Mouse (Mus musculus) testis, adult 2 months (tissue): ENCODE measurements around the gene Gpr137b. TPM values are rescaled to one million over a fixed set of nuclear protein-coding genes. Genes with fewer than 3 reads are reported as not detected.
"Not testable (repeated sequence)": the region's sequence is repeated elsewhere in the genome, so short reads cannot be mapped to it uniquely, and the experiment has no call there.

Experiments used
- H3K27ac ChIP-seq: fragments of 200-500 bp; 2 replicates; pipeline ENCODE4 v1.5.1; 2012; ENCODE audit warnings: low read depth, low read length; ENCODE audit not compliant: control insufficient read depth, insufficient read depth
- H3K27me3 ChIP-seq: fragments of 200-500 bp; 2 replicates; pipeline ENCODE4 v1.6.1; 2012; ENCODE audit warnings: mild to moderate bottlenecking, low read length, moderate library complexity; ENCODE audit not compliant: control insufficient read depth, insufficient read depth
- H3K36me3 ChIP-seq: fragments of 200-500 bp; 2 replicates; pipeline ENCODE4 v1.6.1; 2012; ENCODE audit warnings: mild to moderate bottlenecking, low read length; ENCODE audit not compliant: control insufficient read depth, insufficient read depth
- H3K4me1 ChIP-seq: fragments of 200-500 bp; 2 replicates; pipeline ENCODE4 v1.6.1; 2012; ENCODE audit warnings: low read length; ENCODE audit not compliant: control insufficient read depth, insufficient read depth
- H3K4me3 ChIP-seq: fragments of 200-500 bp; 2 replicates; pipeline ENCODE4 v1.5.1; 2012; ENCODE audit warnings: low read depth, mild to moderate bottlenecking, low read length, moderate library complexity, mixed read lengths; ENCODE audit not compliant: control insufficient read depth
- CTCF ChIP-seq: fragments of 200-500 bp; IDR thresholded peaks from 2 replicates; pipeline ENCODE4 v1.5.1; 2012; ENCODE audit warnings: low read depth, mild to moderate bottlenecking, inconsistent platforms, low read length, moderate library complexity; ENCODE audit not compliant: control insufficient read depth, insufficient read depth, insufficient replicate concordance
- POLR2A ChIP-seq: fragments of 200-500 bp; IDR thresholded peaks from 2 replicates; pipeline ENCODE4 v1.6.1; 2012; ENCODE audit warnings: low read depth, mild to moderate bottlenecking, inconsistent platforms, low read length, moderate library complexity; ENCODE audit not compliant: control insufficient read depth
- polyA plus RNA-seq: library from polyadenylated mRNA; depleted of rRNA; stranded (reverse); fragments of >200 nt; gene quantifications from 2 replicates; pipeline ENCODE4 v1.2.3, GENCODE M21; 2012

The Gpr137b gene
- polyA plus RNA-seq, 1 experiment, result 9.5 TPM

- Histone ChIP-seq H3K4me3 (no peak overlapping the region), H3K36me3 (no peaks in the 10 kb centered on the region), H3K4me1 (no peaks in the 10 kb centered on the region), H3K27me3 (no peaks in the 10 kb centered on the region), H3K27ac (no peak overlapping the region)
- TF ChIP-seq POLR2A (no peak), CTCF (no peak)
Measured at GRCm38 (mm10) chr13:13414206-13414605, 20.4 kb upstream of the Gpr137b start.

DNA sequence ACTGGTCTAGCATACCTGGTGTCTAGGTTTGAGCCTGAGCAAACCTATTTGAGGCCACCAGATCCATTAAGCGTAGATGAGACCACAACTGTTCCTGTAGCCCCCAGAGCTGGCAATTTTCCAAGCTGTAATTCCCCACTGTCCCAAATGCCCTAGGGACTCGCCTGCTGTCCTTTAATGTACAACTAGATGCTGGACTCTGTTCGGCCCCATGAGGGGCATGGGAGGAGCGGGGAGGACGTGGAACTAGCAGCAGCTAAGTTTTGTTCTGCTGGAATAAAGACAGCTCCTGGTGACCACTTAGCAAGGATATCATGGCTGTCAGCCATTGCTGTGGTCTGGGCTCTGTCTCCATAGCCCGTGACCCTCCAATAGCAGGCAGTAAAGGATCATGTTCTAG, 11.7 kb upstream of the Gpr137b start:
- H3K27me3 ChIP-seq, H3K4me3 ChIP-seq, H3K4me1 ChIP-seq, H3K27ac ChIP-seq, H3K36me3 ChIP-seq: not testable (repeated sequence)

DNA sequence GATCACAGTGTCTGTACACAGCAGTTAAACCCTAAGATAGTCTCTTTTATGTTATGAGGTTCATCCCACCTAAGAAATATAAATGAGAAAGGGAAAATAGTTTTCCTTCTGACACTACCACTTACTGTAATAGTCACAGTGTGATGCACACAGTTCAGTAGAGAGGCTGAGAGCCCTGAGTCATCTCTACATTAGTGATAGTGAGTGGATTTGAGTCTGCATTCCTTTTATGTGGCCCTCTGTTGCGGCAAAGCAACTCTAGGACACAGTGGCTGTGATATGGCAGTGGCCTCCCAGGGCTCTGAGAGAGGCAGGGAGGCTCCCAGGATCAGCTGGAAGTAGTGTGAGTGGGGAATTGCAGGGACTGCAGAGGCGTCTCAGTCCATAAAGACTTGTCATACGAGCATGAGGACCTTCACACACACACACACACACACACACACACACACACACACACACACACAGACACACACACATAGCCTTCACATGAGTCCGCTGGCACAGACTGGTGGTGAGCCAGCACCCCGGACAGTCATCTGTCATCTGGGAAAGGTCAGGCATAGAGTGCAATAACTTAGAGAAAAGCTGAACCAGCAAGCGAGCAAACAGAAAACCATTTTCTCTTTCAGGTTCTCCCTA, 10.8 kb upstream of the Gpr137b start:
- H3K27ac ChIP-seq, H3K4me1 ChIP-seq, H3K36me3 ChIP-seq, H3K4me3 ChIP-seq, H3K27me3 ChIP-seq: not testable (repeated sequence)

GRCm38 (mm10) chr13:13403839-13404238, 10.0 kb upstream of the Gpr137b start:
- not testable (repeated sequence) for H3K36me3 ChIP-seq, H3K27ac ChIP-seq, H3K27me3 ChIP-seq, H3K4me3 ChIP-seq, H3K4me1 ChIP-seq

DNA sequence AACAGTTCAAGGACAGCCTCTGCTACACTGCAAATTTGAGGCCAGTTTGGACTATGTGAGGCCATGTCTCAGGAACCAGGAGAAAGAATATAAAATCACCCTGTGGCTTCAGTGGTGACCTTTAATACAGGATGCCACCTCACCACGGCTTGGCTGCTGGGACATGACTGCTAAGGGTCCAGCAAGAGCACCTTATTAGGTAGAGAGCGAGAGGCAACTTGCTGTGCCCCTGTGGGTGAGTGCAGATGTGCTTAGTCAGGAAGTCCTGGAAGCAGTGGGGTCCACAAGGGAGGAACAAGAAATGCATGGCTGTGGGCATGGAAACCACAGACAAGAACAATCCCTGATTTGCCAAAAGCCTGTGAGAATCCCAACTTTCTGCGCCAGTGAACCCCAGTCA, 9.6 kb upstream of the Gpr137b start:
- H3K27ac ChIP-seq, result not testable (repeated sequence)

GRCm38 (mm10) chr13:13402818-13403217, 9.0 kb upstream of the Gpr137b start:
- H3K27me3 ChIP-seq, H3K27ac ChIP-seq, H3K4me3 ChIP-seq, H3K4me1 ChIP-seq, H3K36me3 ChIP-seq: not testable (repeated sequence)

More for the DNA sequence above, 9.6 kb upstream of the Gpr137b start:
- H3K4me1 ChIP-seq, H3K4me3 ChIP-seq, H3K36me3 ChIP-seq, H3K27me3 ChIP-seq: not testable (repeated sequence)

DNA sequence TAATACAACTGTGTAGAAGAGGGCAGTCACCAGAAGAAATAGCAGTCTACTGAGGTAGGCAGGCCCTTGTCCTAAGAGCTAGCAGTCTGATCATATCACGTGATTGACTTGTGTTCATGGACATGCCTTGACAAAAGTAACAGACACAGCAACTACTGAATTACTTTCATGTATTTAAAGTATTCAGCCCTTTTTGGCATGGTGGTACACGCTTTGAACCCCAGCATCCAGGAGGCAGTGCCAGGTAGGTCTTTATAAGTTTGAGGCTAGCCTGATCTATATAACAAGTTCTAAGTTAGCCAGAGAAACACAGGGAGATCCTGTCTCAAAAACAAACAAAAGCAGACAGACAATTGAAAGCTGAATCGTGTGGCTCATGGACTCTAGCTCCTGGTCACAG, 7.0 kb upstream of the Gpr137b start:
- not testable (repeated sequence) for H3K27ac ChIP-seq, H3K4me1 ChIP-seq, H3K4me3 ChIP-seq, H3K27me3 ChIP-seq, H3K36me3 ChIP-seq

DNA sequence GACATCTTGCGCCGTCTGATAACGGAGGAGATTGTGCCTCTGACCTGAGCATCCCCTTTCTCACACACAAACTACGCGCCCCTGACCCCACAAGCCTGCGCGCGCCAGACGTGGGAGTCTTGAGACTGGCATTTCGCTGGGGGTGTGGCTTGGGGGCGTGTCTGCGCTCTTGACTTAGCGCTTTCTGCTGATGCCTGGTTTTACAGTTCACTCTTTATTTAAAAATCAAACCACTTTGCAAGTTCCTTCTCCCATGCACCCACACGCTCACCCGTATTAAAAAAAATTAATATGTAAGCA, 232 bp upstream of the Gpr137b start:
- H3K36me3 ChIP-seq, H3K4me1 ChIP-seq, H3K27ac ChIP-seq, H3K27me3 ChIP-seq: not testable (repeated sequence)
- H3K4me3 ChIP-seq, result peak overlapping the region; percentile 27

GRCm38 (mm10) chr13:13378168-13378859, 15.5 kb downstream of the Gpr137b start:
- H3K36me3 ChIP-seq, H3K4me3 ChIP-seq, H3K27me3 ChIP-seq, H3K27ac ChIP-seq, H3K4me1 ChIP-seq: not testable (repeated sequence)
